Mouse (Mus musculus) heart, embryonic 13.5 days (tissue): ENCODE results near the gene Dffb. TPM values are rescaled to one million over a fixed set of nuclear protein-coding genes. Genes with fewer than 3 reads are reported as not detected.
A peak's percentile ranks its signal among the peaks of the same experiment; 100 is the strongest.

Experiments
- ATAC-seq: fragments of 200-750 bp; cut with Nextera tagmentation; 2 replicates; pipeline ENCODE4 v1.8.0; 2017; ENCODE audit warnings: moderate TSS enrichment; ENCODE audit not compliant: insufficient number of reproducible peaks, low FRiP score, low TSS enrichment; ENCODE audit errors: extremely low read depth
- H3K27ac ChIP-seq: fragments of 300-500 bp; sonication (generic); replicated peaks from 2 replicates; pipeline ENCODE4 v1.5.1; 2015; ENCODE audit warnings: moderate library complexity, mild to moderate bottlenecking, inconsistent platforms
- H3K27me3 ChIP-seq: fragments of 300-500 bp; sonication (generic); replicated peaks from 2 replicates; pipeline ENCODE4 v1.6.1; 2015; ENCODE audit warnings: mild to moderate bottlenecking, inconsistent platforms
- H3K36me3 ChIP-seq: fragments of 300-500 bp; sonication (generic); 2 replicates; pipeline ENCODE4 v1.6.1; 2015; ENCODE audit warnings: mild to moderate bottlenecking, inconsistent platforms
- H3K4me1 ChIP-seq: fragments of 300-500 bp; sonication (generic); 2 replicates; pipeline ENCODE4 v1.6.1; 2015; ENCODE audit warnings: inconsistent platforms
- H3K4me2 ChIP-seq: fragments of 300-500 bp; sonication (generic); 2 replicates; pipeline ENCODE4 v1.6.1; 2015; ENCODE audit warnings: inconsistent platforms, mild to moderate bottlenecking, moderate library complexity
- H3K4me3 ChIP-seq: fragments of 300-500 bp; sonication (generic); 2 replicates; pipeline ENCODE4 v1.5.1; 2015; ENCODE audit warnings: moderate library complexity, mild to moderate bottlenecking, inconsistent platforms
- H3K9ac ChIP-seq: fragments of 300-500 bp; sonication (generic); 2 replicates; pipeline ENCODE4 v1.6.1; 2015; ENCODE audit warnings: inconsistent platforms, mild to moderate bottlenecking, moderate library complexity
- H3K9me3 ChIP-seq: fragments of 300-500 bp; sonication (generic); 2 replicates; pipeline ENCODE4 v1.6.1; 2016; ENCODE audit warnings: inconsistent platforms
- WGBS: fragments of 180-500 bp; shearing (Covaris S2); methylation state at CpG from one replicate; pipeline ENCODE4 v1.1.7; 2015; ENCODE audit warnings: mixed read lengths; 5-methylcytosine and 5-hydroxymethylcytosine counted together
- polyA plus RNA-seq: library from polyadenylated mRNA; unstranded; fragments of >200 nt; fragmentation: Nextera tagmentation; extraction: Ambion mirVana; gene quantifications from 2 replicates; pipeline ENCODE4 v1.2.1, GENCODE M21; 2015

The Dffb gene
- 7.6 and 9.1 TPM in 2 replicates for polyA plus RNA-seq

GRCm38 (mm10) chr4:153974431-153975291, at the start of gene Dffb, which contains the start of gene Cep104:
TSS of gene Dffb (minus strand) at chr4:153975126.
TSS of gene Cep104 (plus strand) at chr4:153975194.
- ATAC-seq: peak; percentile 91
- no peaks in the 10 kb centered on the region for H3K27me3 ChIP-seq
- no peaks in the 10 kb centered on the region for H3K9me3 ChIP-seq
- H3K4me3 ChIP-seq: peak within 1 kb of the TSS; percentile 99
- peak within 1 kb of the TSS; percentile 90 for H3K4me2 ChIP-seq
- WGBS: 1% methylated on average over 68 of the region's 68 CpGs
- H3K36me3 ChIP-seq: peaks cover 33% of the 10 kb centered on the region
- H3K4me1 ChIP-seq: peaks cover 28% of the 10 kb centered on the region
- peak within 1 kb of the TSS; percentile 94 for H3K9ac ChIP-seq
- peak within 1 kb of the TSS; percentile 69 for H3K27ac ChIP-seq

DNA sequence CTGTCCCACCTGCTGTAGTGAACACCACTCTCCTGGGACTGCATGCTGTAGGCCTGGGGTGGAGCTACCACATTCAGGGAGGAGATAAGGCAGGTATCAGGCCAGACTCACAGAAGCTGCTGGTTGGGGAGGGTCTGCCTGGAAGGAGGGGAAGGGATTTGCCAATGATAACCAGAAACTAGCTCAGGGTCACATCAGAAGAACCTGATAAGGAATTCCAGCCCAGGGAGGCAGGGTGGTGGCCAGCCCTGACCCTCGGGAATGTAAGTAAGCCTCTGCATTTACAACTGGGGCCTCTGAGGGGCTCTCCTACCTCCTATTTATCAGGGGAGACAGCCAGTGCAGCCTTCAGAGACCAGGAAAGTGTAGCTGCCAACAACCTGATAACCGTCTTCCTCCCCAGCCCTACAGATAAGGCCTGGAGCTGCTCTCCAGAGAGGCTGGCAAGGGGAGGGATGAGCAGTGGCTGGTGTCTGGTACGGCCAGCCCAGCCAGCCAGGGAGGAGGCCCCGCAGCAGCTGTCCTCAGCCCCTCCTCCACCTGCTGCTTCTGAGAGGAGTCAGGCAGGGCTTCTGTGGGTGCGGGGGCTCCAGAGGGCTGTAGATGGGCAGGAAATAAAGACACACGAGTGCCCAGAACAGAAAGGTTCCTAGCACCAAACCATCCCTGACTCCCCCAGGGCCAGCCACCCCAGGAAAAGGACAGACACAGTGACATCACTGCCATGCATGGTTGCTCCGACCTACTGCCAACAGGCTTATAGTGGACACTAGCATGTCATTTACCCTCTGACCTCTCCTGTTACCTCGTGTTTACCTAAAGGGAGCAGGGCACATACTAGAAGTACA, 49.1 kb upstream of the Dffb start:
- Histone ChIP-seq H3K4me2 (peak overlapping the region; percentile 86), H3K27ac (peak overlapping the region; percentile 81), H3K4me1 (peaks cover 50% of the 10 kb centered on the region), H3K4me3 (peak overlapping the region; percentile 63), H3K9ac (peak overlapping the region; percentile 78), H3K27me3 (peaks cover 13% of the 10 kb centered on the region; the same call in 1 of the 2 replicates), H3K9me3 (no peaks in the 10 kb centered on the region), H3K36me3 (peaks cover 37% of the 10 kb centered on the region)
- peak; percentile 55 for ATAC-seq
- WGBS: 4% methylated on average over 8 of the region's 8 CpGs

GRCm38 (mm10) chr4:154022844-154023243, 47.9 kb upstream of the Dffb start:
- H3K9me3 ChIP-seq: no peaks in the 10 kb centered on the region
- peaks cover 48% of the 10 kb centered on the region for H3K36me3 ChIP-seq
- H3K27me3 ChIP-seq: peaks cover 13% of the 10 kb centered on the region; the same call in 1 of the 2 replicates
- peak overlapping the region; percentile 16; the same call in 1 of the 2 replicates for H3K9ac ChIP-seq
- H3K4me1 ChIP-seq: peaks cover 50% of the 10 kb centered on the region
- H3K4me3 ChIP-seq: no peak overlapping the region
- ATAC-seq: no peak
- 42% methylated on average over 4 of the region's 4 CpGs for WGBS
- H3K4me2 ChIP-seq: peak overlapping the region; percentile 86; the same call in 1 of the 2 replicates
- H3K27ac ChIP-seq: peak overlapping the region; percentile 81

GRCm38 (mm10) chr4:154022407-154022806, 47.5 kb upstream of the Dffb start:
- Histone ChIP-seq H3K36me3 (peaks cover 53% of the 10 kb centered on the region), H3K9ac (peak overlapping the region; percentile 16; the same call in 1 of the 2 replicates), H3K9me3 (no peaks in the 10 kb centered on the region), H3K4me1 (peaks cover 50% of the 10 kb centered on the region), H3K4me3 (no peak overlapping the region), H3K27ac (peak overlapping the region; percentile 81), H3K27me3 (peaks cover 11% of the 10 kb centered on the region; the same call in 1 of the 2 replicates), H3K4me2 (no peak overlapping the region)
- no peak for ATAC-seq
- 66% methylated on average over 4 of the region's 4 CpGs for WGBS

GRCm38 (mm10) chr4:154021432-154021831, 46.5 kb upstream of the Dffb start:
- H3K4me1 ChIP-seq: peaks cover 47% of the 10 kb centered on the region
- no peak overlapping the region for H3K27ac ChIP-seq
- no peak for ATAC-seq
- no peaks in the 10 kb centered on the region for H3K9me3 ChIP-seq
- peaks cover 63% of the 10 kb centered on the region for H3K36me3 ChIP-seq
- 77% methylated on average over 9 of the region's 9 CpGs for WGBS
- H3K27me3 ChIP-seq: peaks cover 2% of the 10 kb centered on the region; the same call in 1 of the 2 replicates
- no peak overlapping the region for H3K9ac ChIP-seq
- no peak overlapping the region for H3K4me3 ChIP-seq
- no peak overlapping the region for H3K4me2 ChIP-seq

DNA sequence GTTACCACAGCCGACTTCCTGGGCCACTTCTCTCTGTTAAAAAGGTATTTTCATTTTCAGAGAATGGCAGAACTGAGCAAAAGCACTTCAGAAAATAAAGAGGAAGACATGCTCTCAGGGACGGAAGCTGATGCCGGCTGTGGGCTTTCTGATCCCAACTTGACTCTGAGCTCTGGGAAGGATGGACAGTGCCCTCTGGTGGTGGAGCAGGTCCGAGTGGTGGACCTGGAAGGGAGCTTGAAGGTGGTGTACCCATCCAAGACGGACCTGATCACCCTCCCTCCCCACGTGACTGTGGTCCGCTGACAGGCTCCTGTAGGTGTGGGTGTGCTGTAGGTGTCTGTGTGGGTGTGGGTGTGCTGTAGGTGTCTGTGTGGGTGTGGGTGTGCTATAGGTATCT, 44.6 kb upstream of the Dffb start:
- no peak for ATAC-seq
- Histone ChIP-seq H3K27me3 (no peaks in the 10 kb centered on the region), H3K27ac (no peak overlapping the region), H3K9ac (no peak overlapping the region), H3K4me1 (peaks cover 28% of the 10 kb centered on the region), H3K4me3 (no peak overlapping the region), H3K36me3 (peaks cover 81% of the 10 kb centered on the region), H3K9me3 (no peaks in the 10 kb centered on the region), H3K4me2 (no peak overlapping the region)
- 57% methylated on average over 7 of the region's 7 CpGs for WGBS

DNA sequence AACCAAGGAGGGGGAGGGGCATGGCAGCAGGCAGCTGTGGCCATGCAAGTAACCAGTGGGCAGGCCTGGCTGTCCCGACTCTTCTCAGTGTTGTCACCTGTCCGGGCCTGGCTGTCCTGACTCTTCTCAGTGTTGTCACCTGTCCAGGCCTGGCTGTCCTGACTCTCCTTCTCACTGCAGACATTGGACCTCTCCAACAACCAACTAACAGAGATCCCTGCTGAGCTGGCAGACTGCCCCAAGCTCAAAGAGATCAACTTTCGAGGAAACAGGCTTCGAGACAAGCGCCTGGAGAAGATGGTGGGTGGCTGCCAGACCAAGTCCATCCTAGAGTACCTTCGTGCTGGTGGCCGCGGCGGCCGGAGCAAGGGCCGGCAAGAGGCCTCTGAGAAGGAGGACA, 40.5 kb upstream of the Dffb start:
- Histone ChIP-seq H3K9ac (no peak overlapping the region), H3K36me3 (peaks cover 67% of the 10 kb centered on the region), H3K4me1 (peaks cover 25% of the 10 kb centered on the region), H3K9me3 (no peaks in the 10 kb centered on the region), H3K4me3 (no peak overlapping the region), H3K4me2 (no peak overlapping the region), H3K27ac (no peak overlapping the region), H3K27me3 (no peaks in the 10 kb centered on the region)
- no peak for ATAC-seq
- WGBS: 87% methylated on average over 11 of the region's 11 CpGs

DNA sequence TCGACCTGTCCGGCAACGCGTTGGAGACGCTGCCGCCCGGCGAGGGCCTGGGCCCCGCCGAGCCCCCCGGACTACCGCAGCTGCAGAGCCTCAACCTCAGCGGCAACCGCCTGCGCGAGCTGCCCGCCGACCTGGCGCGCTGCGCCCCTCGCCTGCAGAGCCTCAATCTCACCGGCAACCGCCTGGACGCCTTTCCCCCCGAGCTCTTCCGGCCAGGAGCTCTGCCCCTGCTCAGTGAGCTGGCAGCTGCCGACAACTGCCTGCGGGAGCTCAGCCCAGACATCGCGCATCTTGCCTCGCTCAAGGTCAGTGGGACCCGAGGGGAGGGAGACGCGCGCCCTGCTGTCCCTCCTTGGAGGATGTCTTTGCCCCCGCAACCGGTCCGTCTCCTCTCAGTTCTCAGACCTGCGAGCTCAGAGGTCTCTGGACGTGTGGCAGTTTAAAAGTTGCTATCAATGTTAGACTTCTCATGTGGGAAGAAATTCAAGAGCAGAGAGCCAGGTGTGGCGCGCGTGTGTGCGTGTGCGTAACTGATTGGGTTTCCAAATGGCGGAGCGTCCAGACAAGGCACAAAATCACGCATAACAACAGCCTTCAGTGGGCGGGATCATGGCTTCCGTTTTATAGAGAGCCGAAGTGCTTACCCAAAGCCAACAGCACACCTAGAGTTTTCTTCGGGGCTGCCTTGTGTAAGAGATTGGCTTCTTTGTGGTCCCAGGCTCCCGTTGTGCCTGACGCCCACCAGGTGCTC, 37.4 kb upstream of the Dffb start:
- 1% methylated on average over 55 of the region's 55 CpGs for WGBS
- Histone ChIP-seq H3K4me2 (peak overlapping the region; percentile 94), H3K36me3 (peaks cover 38% of the 10 kb centered on the region), H3K9me3 (no peaks in the 10 kb centered on the region), H3K27ac (peak overlapping the region; percentile 41), H3K9ac (peak overlapping the region; percentile 90), H3K27me3 (no peaks in the 10 kb centered on the region), H3K4me3 (peak overlapping the region; percentile 91), H3K4me1 (peaks cover 25% of the 10 kb centered on the region)
- ATAC-seq: no peak

DNA sequence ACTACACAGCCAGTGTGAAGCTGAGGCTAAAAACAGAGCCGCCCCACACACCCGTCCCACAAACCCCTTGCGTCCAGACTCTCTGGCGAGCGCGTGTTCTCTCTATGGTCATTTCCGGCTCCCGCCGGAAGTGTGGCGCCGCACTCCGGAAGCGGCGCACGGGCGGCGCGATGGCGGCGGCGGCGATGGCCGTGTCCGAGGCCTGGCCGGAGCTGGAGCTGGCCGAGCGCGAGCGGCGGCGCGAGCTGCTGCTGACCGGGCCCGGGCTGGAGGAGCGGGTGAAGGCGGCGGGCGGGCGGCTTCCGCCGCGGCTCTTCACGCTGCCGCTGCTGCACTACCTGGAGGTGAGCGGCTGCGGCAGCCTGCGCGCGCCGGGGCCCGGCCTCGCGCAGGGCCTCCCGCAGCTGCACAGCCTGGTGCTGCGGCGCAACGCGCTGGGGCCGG, 36.7 kb upstream of the Dffb start, which contains the start of gene Lrrc47:
Gene Lrrc47 (plus strand): TSS at position 86 of the 444 bp plus-strand sequence.
- Histone ChIP-seq H3K4me3 (peak within 1 kb of the TSS; percentile 91), H3K36me3 (peaks cover 38% of the 10 kb centered on the region), H3K27me3 (no peaks in the 10 kb centered on the region), H3K4me1 (peaks cover 25% of the 10 kb centered on the region), H3K27ac (peak within 1 kb of the TSS; percentile 41), H3K4me2 (peak within 1 kb of the TSS; percentile 94), H3K9me3 (no peaks in the 10 kb centered on the region), H3K9ac (peak within 1 kb of the TSS; percentile 90)
- peak; percentile 81 for ATAC-seq
- 0% methylated on average over 39 of the region's 59 CpGs for WGBS

DNA sequence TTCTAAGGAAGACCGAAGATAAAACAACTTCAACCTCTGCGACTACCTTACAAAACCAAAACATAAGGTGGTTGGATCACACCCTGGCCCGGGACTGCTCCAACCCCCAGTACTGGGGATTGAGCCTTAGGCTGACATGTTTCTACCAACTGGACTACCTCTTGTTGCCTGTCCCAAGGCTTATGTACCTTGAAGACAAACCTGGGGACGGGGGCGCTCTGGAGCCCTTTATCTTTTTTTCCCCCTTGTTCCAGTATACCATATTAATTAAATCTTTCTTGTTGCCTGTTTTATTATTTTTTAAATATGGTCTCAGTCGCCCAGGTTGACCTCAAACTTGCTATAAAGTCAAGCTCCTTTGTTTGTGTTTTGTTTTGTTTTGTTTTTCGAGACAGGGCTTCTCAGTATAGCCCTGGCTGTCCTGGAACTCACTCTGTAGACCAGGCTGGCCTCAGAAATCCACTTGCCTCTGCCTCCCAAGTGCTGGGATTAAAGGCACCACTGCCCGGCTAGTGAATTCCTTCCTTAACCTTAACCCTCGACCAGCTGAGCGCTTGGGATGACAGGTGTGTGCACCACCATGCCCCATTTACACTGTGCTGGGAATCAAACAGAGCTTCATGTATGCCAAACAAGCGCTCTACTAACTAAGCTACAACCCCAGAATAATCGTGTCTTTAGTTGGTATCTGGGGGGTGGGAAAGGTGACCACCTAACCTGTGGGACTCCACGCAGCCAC, 36.1 kb upstream of the Dffb start:
- peak overlapping the region; percentile 94 for H3K4me2 ChIP-seq
- 24% methylated on average over 13 of the region's 13 CpGs for WGBS
- ATAC-seq: no peak

More for the DNA sequence above, 36.1 kb upstream of the Dffb start:
- peaks cover 38% of the 10 kb centered on the region for H3K36me3 ChIP-seq
- H3K9ac ChIP-seq: peak overlapping the region; percentile 90
- no peaks in the 10 kb centered on the region for H3K27me3 ChIP-seq
- H3K4me1 ChIP-seq: peaks cover 25% of the 10 kb centered on the region
- peak overlapping the region; percentile 91 for H3K4me3 ChIP-seq
- H3K27ac ChIP-seq: no peak overlapping the region
- H3K9me3 ChIP-seq: no peaks in the 10 kb centered on the region
